Mouse (Mus musculus) myocyte (in vitro differentiated cells): ENCODE results near the gene Akirin2.

Source experiments
- CEBPB ChIP-seq: IDR thresholded peaks from 2 replicates; pipeline ENCODE4 v1.6.1; 2011; ENCODE audit warnings: mild to moderate bottlenecking, moderate library complexity; ENCODE audit not compliant: poor library complexity, insufficient read depth, severe bottlenecking
- E2F4 ChIP-seq: IDR thresholded peaks from one replicate; pipeline ENCODE4 v1.6.1; 2011; ENCODE audit warnings: mild to moderate bottlenecking, control low read depth, moderate library complexity; ENCODE audit not compliant: insufficient read depth
- MAX ChIP-seq: IDR thresholded peaks from one replicate; pipeline ENCODE4 v1.6.1; 2011; ENCODE audit warnings: low read depth, mild to moderate bottlenecking, control low read depth
- MYOD1 ChIP-seq, 3 experiments: IDR thresholded peaks; one replicate each; pipeline ENCODE4 v1.6.1; 2011; ENCODE audit warnings: control low read depth in 2 of 3, low read depth in 2 of 3, mild to moderate bottlenecking in 2 of 3, moderate library complexity in 1 of 3; ENCODE audit not compliant: insufficient read length in 2 of 3, control insufficient read depth in 1 of 3
- MYOG ChIP-seq, 3 experiments: IDR thresholded peaks; one replicate each; pipeline ENCODE4 v1.6.1; 2011; ENCODE audit warnings: control low read depth in 2 of 3, low read depth in 2 of 3, mild to moderate bottlenecking in 2 of 3; ENCODE audit not compliant: insufficient read length in 2 of 3, control insufficient read depth in 1 of 3, insufficient read depth in 1 of 3
- POLR2A ChIP-seq: IDR thresholded peaks from one replicate; pipeline ENCODE4 v1.6.1; 2011; ENCODE audit warnings: low read depth, mild to moderate bottlenecking, control low read depth, moderate library complexity; ENCODE audit not compliant: insufficient read length
- POLR2AphosphoS2 ChIP-seq: IDR thresholded peaks from one replicate; pipeline ENCODE4 v1.6.1; 2011; ENCODE audit warnings: low read depth, control low read depth; ENCODE audit not compliant: insufficient read length
- REST ChIP-seq: IDR thresholded peaks from one replicate; pipeline ENCODE4 v1.6.1; 2011; ENCODE audit warnings: mild to moderate bottlenecking, control low read depth, moderate library complexity; ENCODE audit not compliant: insufficient read depth, insufficient read length
- SRF ChIP-seq: IDR thresholded peaks from one replicate; pipeline ENCODE4 v1.6.1; 2011; ENCODE audit warnings: low read depth; ENCODE audit not compliant: control insufficient read depth, insufficient read length
- TCF12 ChIP-seq: IDR thresholded peaks from one replicate; pipeline ENCODE4 v1.6.1; 2011; ENCODE audit warnings: mild to moderate bottlenecking, control low read depth; ENCODE audit not compliant: poor library complexity, insufficient read depth, severe bottlenecking
- TCF3 ChIP-seq: IDR thresholded peaks from one replicate; pipeline ENCODE4 v1.6.1; 2011; ENCODE audit warnings: low read depth, control low read depth; ENCODE audit not compliant: insufficient read length
- USF1 ChIP-seq: IDR thresholded peaks from one replicate; pipeline ENCODE4 v1.6.1; 2011; ENCODE audit warnings: low read depth, mild to moderate bottlenecking, control low read depth, moderate library complexity

DNA sequence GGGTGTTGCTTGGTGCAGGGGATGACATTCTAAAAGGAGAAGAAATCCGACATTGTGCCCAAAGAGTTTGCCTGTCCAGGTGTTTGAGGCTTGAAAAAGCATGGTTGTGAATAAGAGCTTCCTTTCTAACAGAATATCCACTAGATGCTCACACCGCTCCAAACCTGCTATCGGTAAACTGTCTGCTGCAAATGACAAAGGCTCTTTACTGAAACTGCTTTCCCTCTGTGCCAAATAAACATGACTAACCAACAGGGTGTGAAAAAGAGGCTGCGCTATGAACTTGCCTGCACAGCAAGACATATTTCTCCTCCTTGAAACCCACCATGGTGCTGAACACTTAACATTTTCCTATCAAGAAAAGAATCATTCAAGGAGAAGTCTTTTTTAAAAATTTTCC, 27.2 kb upstream of the Akirin2 start:
- no peak for TF ChIP-seq USF1
- TF ChIP-seq POLR2A: no peak
- TF ChIP-seq MAX: no peak
- no peak for TF ChIP-seq E2F4
- no peak for TF ChIP-seq POLR2AphosphoS2
- TF ChIP-seq TCF12: no peak
- TF ChIP-seq MYOG (IDR thresholded peaks at IDR 0.05; ENCODE audit: control insufficient read depth in 1 of 3, insufficient read depth in 1 of 3, insufficient read length in 2 of 3, low read depth in 2 of 3): no peak
- TF ChIP-seq MYOD1 (IDR thresholded peaks at IDR 0.05; ENCODE audit: control insufficient read depth in 1 of 3, insufficient read length in 2 of 3, low read depth in 2 of 3): no peak
- no peak for TF ChIP-seq REST
- TF ChIP-seq CEBPB: no peak
- no peak for TF ChIP-seq SRF
- no peak for TF ChIP-seq TCF3
